Mouse (Mus musculus): ENCODE results near the gene Gpbp1l1. TPM values are rescaled to one million over a fixed set of nuclear protein-coding genes. Genes with fewer than 3 reads are reported as not detected.
A peak's percentile ranks its signal among the peaks of the same experiment; 100 is the strongest.

The Gpbp1l1 gene
- 18.1 TPM for polyA plus RNA-seq (2012; fragmentation: generic; extraction: Trizol)

- Histone ChIP-seq H3ac (ENCODE audit: control insufficient read depth, insufficient read length) (peak within 1 kb of the TSS; percentile 46), H3K27me3 (ENCODE audit: control insufficient read depth, insufficient read depth, insufficient read length) (no peaks in the 10 kb centered on the region)
- no peak for TF ChIP-seq TCF12 (IDR thresholded peaks at IDR 0.05; ENCODE audit: insufficient read depth, poor library complexity, severe bottlenecking)
- no peak for TF ChIP-seq MYOD1 (IDR thresholded peaks at IDR 0.05; ENCODE audit: control insufficient read depth in 1 of 3, insufficient read length in 2 of 3, low read depth in 2 of 3)
- TF ChIP-seq SRF (IDR thresholded peaks at IDR 0.05; ENCODE audit: control insufficient read depth, insufficient read length, low read depth), result peak; percentile 51
- no peak for TF ChIP-seq POLR2AphosphoS2 (IDR thresholded peaks at IDR 0.05; ENCODE audit: insufficient read length, low read depth)
- TF ChIP-seq USF1 (IDR thresholded peaks at IDR 0.05; ENCODE audit: low read depth), result no peak
- TF ChIP-seq CEBPB (IDR thresholded peaks at IDR 0.05; ENCODE audit: insufficient read depth, poor library complexity, severe bottlenecking), result no peak
- TF ChIP-seq MAX (IDR thresholded peaks at IDR 0.05; ENCODE audit: low read depth), result no peak
- TF ChIP-seq POLR2A (IDR thresholded peaks at IDR 0.05; ENCODE audit: insufficient read length, low read depth), result peak; percentile 64
- TF ChIP-seq TCF3 (IDR thresholded peaks at IDR 0.05; ENCODE audit: insufficient read length, low read depth), result no peak
- TF ChIP-seq REST (IDR thresholded peaks at IDR 0.05; ENCODE audit: insufficient read depth, insufficient read length), result no peak
- TF ChIP-seq E2F4 (IDR thresholded peaks at IDR 0.05; ENCODE audit: insufficient read depth), result no peak
- TF ChIP-seq MYOG (IDR thresholded peaks at IDR 0.05; ENCODE audit: control insufficient read depth in 1 of 3, insufficient read depth in 1 of 3, insufficient read length in 2 of 3, low read depth in 2 of 3), result no peak
Measured at GRCm38 (mm10) chr4:116557306-116558121, at the start of gene Gpbp1l1. Gene Gpbp1l1, plus strand, starts transcription at chr4:116557658.

DNA sequence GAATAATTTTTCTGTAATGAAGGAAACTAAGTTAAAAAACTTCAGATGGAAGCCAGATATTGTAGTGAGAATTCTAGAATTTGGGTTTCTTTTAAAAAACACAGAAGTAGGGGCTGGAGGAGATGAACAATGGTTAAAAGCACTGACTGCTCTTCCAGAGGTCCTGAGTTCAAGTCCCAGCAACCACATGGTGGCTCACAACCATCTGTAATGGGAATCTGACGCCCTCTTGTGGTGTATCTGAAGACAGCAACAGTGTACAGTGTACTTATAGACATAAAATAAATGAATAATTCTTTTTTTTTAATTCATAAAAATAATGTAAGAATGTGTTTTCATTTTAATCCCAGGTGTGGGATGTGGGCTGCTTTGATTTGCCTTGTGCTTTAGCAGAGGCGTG, 26.3 kb upstream of the Gpbp1l1 start:
- no peak overlapping the region for H3K4me2 ChIP-seq (ENCODE audit: low read depth)
- H3K36me3 ChIP-seq (ENCODE audit: control insufficient read depth, insufficient read depth), result peaks cover 3% of the 10 kb centered on the region
- no peak overlapping the region for H3ac ChIP-seq (ENCODE audit: control insufficient read depth, insufficient read length)
- H3K79me2 ChIP-seq (ENCODE audit: control insufficient read depth, insufficient read depth), result no peaks in the 10 kb centered on the region
- TF ChIP-seq E2F4 (IDR thresholded peaks at IDR 0.05; ENCODE audit: insufficient read depth), result no peak
- no peak for TF ChIP-seq MAX (IDR thresholded peaks at IDR 0.05; ENCODE audit: low read depth)
- TF ChIP-seq MYOG (IDR thresholded peaks at IDR 0.05; ENCODE audit: control insufficient read depth in 1 of 3, insufficient read depth in 1 of 3, insufficient read length in 2 of 3, low read depth in 2 of 3), result no peak
- TF ChIP-seq MYOD1 (IDR thresholded peaks at IDR 0.05; ENCODE audit: control insufficient read depth in 1 of 3, insufficient read length in 2 of 3, low read depth in 2 of 3), result no peak
- no peak for TF ChIP-seq POLR2A (IDR thresholded peaks at IDR 0.05; ENCODE audit: insufficient read length, low read depth)
- TF ChIP-seq TCF12 (IDR thresholded peaks at IDR 0.05; ENCODE audit: insufficient read depth, poor library complexity, severe bottlenecking), result no peak
- TF ChIP-seq USF1 (IDR thresholded peaks at IDR 0.05; ENCODE audit: low read depth), result no peak
- no peak for TF ChIP-seq TCF3 (IDR thresholded peaks at IDR 0.05; ENCODE audit: insufficient read length, low read depth)
- TF ChIP-seq SRF (IDR thresholded peaks at IDR 0.05; ENCODE audit: control insufficient read depth, insufficient read length, low read depth), result no peak
- no peak for TF ChIP-seq POLR2AphosphoS2 (IDR thresholded peaks at IDR 0.05; ENCODE audit: insufficient read length, low read depth)
- no peak for TF ChIP-seq REST (IDR thresholded peaks at IDR 0.05; ENCODE audit: insufficient read depth, insufficient read length)
- no peak for TF ChIP-seq CEBPB (IDR thresholded peaks at IDR 0.05; ENCODE audit: insufficient read depth, poor library complexity, severe bottlenecking)
- H3K27me3 ChIP-seq (ENCODE audit: control insufficient read depth, insufficient read depth, insufficient read length), result no peaks in the 10 kb centered on the region
- no peak overlapping the region for H3K4me3 ChIP-seq

More at GRCm38 (mm10) chr4:116557306-116558121, at the start of gene Gpbp1l1:
- Histone ChIP-seq H3K79me2 (ENCODE audit: control insufficient read depth, insufficient read depth) (peaks cover 62% of the 10 kb centered on the region), H3K4me3 (peak within 1 kb of the TSS; percentile 66), H3K4me2 (ENCODE audit: low read depth) (peak within 1 kb of the TSS; percentile 92), H3K36me3 (ENCODE audit: control insufficient read depth, insufficient read depth) (peaks cover 8% of the 10 kb centered on the region)

- Histone ChIP-seq H3K79me2 (ENCODE audit: control insufficient read depth, insufficient read depth) (no peaks in the 10 kb centered on the region), H3K36me3 (ENCODE audit: control insufficient read depth, insufficient read depth) (no peaks in the 10 kb centered on the region), H3K27me3 (ENCODE audit: control insufficient read depth, insufficient read depth, insufficient read length) (no peaks in the 10 kb centered on the region), H3K4me3 (no peak overlapping the region), H3ac (ENCODE audit: control insufficient read depth, insufficient read length) (no peak overlapping the region), H3K4me2 (ENCODE audit: low read depth) (no peak overlapping the region)
- TF ChIP-seq SRF (IDR thresholded peaks at IDR 0.05; ENCODE audit: control insufficient read depth, insufficient read length, low read depth) (no peak), POLR2AphosphoS2 (IDR thresholded peaks at IDR 0.05; ENCODE audit: insufficient read length, low read depth) (no peak), TCF3 (IDR thresholded peaks at IDR 0.05; ENCODE audit: insufficient read length, low read depth) (no peak), E2F4 (IDR thresholded peaks at IDR 0.05; ENCODE audit: insufficient read depth) (no peak), USF1 (IDR thresholded peaks at IDR 0.05; ENCODE audit: low read depth) (no peak), POLR2A (IDR thresholded peaks at IDR 0.05; ENCODE audit: insufficient read length, low read depth) (no peak), MYOG (IDR thresholded peaks at IDR 0.05; ENCODE audit: control insufficient read depth in 1 of 3, insufficient read depth in 1 of 3, insufficient read length in 2 of 3, low read depth in 2 of 3) (peak in 2 of 3 experiments; percentile 5 to 51), REST (IDR thresholded peaks at IDR 0.05; ENCODE audit: insufficient read depth, insufficient read length) (no peak), CEBPB (IDR thresholded peaks at IDR 0.05; ENCODE audit: insufficient read depth, poor library complexity, severe bottlenecking) (no peak), MAX (IDR thresholded peaks at IDR 0.05; ENCODE audit: low read depth) (no peak), MYOD1 (IDR thresholded peaks at IDR 0.05; ENCODE audit: control insufficient read depth in 1 of 3, insufficient read length in 2 of 3, low read depth in 2 of 3) (peak in 2 of 3 experiments; percentile 33 to 68), TCF12 (IDR thresholded peaks at IDR 0.05; ENCODE audit: insufficient read depth, poor library complexity, severe bottlenecking) (no peak)
Measured at GRCm38 (mm10) chr4:116536351-116536750, 21.1 kb upstream of the Gpbp1l1 start.

GRCm38 (mm10) chr4:116537737-116538136, 19.7 kb upstream of the Gpbp1l1 start:
- H3ac ChIP-seq (ENCODE audit: control insufficient read depth, insufficient read length), result no peak overlapping the region
- H3K4me2 ChIP-seq (ENCODE audit: low read depth), result no peak overlapping the region
- H3K79me2 ChIP-seq (ENCODE audit: control insufficient read depth, insufficient read depth), result no peaks in the 10 kb centered on the region
- no peaks in the 10 kb centered on the region for H3K36me3 ChIP-seq (ENCODE audit: control insufficient read depth, insufficient read depth)
- TF ChIP-seq POLR2AphosphoS2 (IDR thresholded peaks at IDR 0.05; ENCODE audit: insufficient read length, low read depth), result no peak
- no peak for TF ChIP-seq REST (IDR thresholded peaks at IDR 0.05; ENCODE audit: insufficient read depth, insufficient read length)
- TF ChIP-seq TCF12 (IDR thresholded peaks at IDR 0.05; ENCODE audit: insufficient read depth, poor library complexity, severe bottlenecking), result no peak
- no peak for TF ChIP-seq E2F4 (IDR thresholded peaks at IDR 0.05; ENCODE audit: insufficient read depth)
- H3K4me3 ChIP-seq, result no peak overlapping the region
- no peaks in the 10 kb centered on the region for H3K27me3 ChIP-seq (ENCODE audit: control insufficient read depth, insufficient read depth, insufficient read length)

Measured in myocyte (in vitro differentiated cells).